Mouse (Mus musculus) retina, embryonic 14.5 days (tissue): ENCODE results near the gene Tomm20l.
"Not testable (repeated sequence)": the region's sequence is repeated elsewhere in the genome, so short reads cannot be mapped to it uniquely, and the experiment has no call there.

ENCODE experiments used
- DNase-seq: peaks from one replicate; pipeline ENCODE4 v3.0.0-alpha.2; 2015; ENCODE audit warnings: low spot score

Gene Tomm20l

DNA sequence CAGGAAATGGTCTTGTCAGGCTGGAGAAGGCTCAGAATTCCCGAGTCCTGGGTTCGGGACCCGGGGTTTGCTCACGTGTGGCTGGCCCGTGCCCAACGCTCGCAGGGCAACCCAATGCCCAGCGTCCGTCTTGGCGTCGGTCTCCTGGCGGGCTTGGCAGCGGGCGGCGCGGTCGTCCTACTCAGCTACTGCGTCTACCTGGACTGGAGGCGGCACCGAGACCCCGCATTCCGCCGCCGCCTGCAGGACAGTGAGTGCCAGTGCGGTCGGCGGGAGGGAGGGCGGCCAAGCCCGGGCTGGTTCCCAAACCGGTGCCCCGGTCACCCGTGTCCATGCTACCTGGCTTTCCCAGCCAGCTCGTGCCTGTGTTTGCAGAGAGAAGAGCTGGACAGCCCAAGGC is at the start of gene Tomm20l:
Tomm20l (plus strand) TSS at position 98 of the 400 bp plus-strand sequence.
- DNase-seq: peak; percentile 37

DNA sequence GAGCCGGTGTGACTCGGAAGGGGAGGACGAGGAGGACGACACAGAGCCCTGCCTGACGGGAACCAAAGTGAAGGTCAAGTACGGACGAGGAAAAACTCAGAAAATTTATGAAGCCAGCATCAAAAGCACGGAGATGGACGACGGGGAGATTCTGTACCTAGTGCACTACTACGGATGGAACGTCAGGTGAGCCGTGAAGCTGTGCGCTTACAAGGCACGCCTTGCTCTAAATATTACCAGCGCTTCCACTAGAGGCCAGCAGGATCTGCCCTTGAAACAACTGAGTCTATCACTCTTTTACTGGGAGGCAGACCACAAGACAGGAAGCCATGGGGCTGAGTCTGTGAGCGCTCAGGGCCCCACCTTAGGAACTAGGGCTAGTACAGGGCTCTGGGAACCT is 41.4 kb upstream of the Tomm20l start:
- DNase-seq: no peak

DNA sequence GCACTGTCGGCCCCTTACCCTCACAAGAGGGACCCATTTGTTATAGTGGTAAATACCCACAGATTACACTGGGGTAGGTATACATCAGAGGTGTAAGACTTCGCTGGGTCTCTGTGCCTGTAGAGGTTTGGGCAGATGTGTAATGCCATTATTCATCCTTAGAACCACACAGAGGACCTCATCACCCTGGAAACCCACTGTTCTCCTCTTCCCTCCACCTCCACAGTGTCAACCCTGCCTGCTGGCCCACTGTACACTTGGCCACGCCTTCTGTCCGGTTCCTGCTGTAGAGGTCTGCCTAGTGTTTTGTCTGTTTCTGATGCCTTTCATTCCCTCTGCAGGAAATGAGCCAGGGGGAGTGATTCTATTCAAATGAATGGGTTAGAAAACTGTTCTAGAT is 39.2 kb upstream of the Tomm20l start:
- no peak for DNase-seq

DNA sequence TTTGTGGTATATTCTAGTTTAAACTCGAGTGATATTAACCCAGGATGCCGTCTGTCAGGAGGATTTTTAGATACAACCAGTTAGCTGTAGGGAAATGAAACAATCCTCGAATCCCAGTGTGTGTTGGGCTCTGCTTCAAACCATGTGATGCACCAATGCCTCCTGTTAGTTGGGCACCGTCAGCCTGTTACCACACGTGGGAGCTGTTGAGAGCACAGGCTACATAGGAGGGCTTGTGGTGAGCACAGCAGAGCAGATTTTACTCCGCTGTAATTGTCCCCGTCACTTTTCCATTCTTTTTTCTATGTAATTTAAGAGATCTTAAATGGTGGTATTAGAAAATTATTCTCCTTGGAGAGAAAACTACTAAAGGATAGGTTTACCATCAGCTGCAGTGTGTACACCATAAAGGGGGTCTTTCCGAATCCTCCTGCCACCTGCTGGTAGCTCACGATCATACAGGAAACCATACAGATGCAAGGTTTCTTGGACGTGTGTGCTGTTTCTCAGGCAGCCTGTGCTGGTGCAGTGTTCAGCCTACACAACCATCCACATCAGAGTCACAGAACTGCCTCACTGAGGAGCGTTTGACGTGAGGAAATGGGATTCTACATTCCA is 38.0 kb upstream of the Tomm20l start:
- peak; percentile 56 for DNase-seq

DNA sequence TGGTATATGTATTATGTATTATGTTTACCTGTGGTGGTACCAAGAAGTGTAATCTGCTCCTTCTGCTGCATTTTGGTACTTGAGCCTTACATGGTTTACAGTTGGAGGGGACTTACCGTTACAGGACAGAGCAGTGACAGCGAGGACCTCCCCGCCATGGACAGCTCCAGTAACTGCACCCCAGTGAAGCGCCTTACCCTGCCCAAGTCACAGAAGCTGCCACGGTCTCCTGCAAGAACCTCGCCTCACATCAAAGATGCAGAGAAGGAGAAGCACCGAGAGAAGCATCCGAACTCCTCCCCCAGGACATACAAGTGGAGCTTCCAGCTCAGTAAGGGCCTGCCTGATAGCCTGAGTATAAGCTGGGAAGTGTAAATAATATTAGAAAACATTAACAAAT is 24.9 kb upstream of the Tomm20l start:
- DNase-seq: no peak

DNA sequence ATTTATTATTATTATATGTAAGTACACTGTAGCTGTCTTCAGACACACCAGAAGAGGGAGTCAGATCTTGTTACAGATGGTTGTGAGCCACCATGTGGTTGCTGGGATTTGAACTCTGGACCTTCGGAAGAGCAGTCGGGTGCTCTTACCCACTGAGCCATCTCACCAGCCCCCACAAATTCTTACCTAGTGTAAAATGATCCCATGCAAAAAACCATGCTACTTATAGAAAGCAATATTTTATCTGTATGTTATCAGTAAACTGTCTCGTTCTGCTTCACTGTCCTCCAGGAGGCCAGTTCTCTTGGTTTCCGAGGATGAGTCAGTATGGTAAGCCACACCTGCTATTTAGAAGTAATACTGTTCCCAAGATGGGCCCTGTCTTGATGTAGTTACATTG is 7.0 kb upstream of the Tomm20l start:
- not testable (repeated sequence) for DNase-seq

DNA sequence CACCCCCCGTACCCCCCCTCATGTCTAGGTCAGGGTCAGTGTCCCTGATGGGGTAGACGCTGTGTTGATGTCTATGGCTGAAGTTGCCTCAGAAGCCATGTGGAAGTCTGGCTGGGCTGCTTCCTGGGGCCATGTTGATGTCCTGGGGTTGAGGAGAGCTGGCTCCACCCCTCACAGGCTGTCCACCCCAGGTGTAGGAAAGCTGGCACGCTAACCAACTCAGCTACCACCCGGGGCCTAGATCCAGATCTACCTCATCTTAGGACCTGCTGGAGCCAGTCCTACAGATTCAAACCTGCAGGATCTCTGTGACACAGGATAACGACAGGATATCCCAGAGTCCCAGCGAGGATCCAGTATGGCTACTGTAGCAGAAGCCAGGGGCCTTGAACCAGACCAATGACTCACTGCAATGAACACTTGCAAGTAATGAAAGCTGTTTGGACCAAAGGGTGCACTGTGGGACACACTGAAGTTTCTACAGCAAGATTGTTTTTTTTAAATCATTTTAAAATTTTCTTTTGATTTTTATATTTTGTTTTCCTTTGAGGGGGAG is 3.9 kb upstream of the Tomm20l start:
- DNase-seq: no peak

DNA sequence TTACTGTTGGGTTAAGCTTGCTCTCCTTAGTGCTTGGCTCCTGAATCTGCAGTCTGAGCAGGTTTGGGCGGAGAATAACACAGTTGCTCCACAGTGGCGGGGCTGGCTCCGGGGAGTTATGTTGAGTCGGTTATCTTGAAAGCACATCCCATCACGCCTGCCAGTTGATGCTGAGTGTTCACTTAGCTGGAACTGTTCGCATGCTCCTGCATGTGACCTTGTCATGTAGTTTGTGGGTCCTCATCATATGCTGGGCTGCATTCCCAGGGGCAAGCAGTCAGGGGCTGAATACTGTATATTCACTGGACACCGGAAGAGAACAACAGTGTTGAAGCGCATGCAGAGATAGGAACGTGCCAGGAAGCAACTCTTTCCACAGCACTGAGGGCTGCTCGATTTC is 1.8 kb downstream of the Tomm20l start:
- DNase-seq: no peak

DNA sequence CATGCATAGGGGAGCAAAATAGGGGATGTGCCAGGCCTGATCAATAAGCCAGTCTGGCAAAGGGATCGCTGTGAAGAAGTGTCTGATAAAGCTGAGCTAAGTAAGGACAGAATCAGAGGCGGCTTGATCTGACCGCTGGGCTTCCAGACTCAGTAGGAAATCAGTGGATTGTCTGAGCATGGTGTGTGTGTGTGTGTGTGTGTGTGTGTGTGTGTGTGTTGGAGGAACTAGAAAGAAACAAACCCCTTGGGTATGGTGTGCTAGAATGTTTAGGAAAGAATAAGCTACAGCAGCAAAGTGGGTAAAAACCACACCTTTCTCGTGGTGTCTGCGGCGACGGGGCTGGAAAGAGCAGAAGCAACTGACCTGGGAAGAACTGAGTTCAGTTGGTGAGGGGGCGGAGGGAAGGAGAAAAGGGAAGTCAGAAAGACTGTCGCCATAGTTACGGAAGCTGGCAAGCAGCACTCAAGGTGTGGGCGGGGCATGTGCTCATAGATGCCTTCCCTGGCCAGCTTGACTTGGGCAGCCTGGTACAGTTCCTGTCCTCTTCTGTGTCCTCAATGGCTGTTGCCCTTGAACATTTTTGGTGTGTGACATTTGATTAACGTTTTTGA is 2.6 kb downstream of the Tomm20l start:
- DNase-seq: peak; percentile 55

DNA sequence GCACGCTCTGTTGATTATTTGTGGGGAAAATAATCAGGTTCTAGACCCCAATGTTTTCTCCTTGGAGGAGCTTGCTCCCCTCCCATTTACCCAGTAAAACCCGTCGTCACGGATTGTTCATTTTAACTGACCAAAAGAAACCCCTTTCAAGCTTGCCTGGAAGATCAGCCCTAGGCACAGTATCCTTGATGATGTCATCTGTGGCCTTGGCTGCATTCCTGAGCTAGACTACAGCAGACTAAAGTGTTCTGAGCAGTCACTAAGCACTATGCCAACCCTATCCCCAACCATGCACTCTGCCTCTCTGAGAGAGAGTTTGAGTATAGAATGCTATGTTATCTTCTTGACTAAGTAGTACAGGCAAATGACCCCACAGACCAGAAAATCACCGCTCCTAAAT is 5.2 kb downstream of the Tomm20l start:
- no peak for DNase-seq

DNA sequence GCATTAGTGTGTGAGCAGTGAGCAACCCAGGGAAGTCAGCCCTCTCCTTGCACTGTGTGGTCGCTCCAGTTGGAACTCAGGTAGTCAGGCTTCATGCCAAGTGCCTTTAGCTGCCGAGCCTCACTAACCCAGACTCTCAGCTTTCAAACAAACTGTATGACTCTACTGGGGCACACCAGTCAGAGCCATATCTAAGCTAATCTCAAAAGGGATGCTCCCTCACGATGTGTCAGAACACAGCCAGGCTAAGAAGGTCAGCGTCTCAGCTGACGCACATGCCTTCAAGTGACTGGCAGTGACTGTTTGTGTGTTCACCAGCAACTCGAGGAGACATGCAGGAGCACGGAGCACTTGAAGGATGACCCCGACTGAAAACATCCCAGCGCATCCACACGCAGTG is 11.5 kb downstream of the Tomm20l start:
- DNase-seq: no peak

DNA sequence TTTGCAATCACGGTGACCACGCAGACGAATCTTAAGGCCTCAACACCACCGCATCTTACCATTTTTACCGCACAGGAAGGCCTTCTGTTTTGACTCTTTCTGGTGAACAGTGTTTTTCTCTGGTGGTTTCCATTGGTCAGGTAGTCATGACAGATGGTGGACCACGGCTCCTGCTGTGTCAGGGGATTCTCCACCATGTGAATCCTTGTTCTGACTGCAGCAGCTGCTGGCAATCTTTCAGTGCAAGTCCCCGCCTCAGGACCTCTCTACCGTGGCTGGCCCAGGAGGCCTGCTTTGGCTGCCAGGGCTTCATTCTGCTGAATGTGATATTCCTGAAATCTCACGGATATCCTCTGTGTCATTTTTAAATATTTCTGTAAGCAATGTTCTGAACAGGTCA is 12.1 kb downstream of the Tomm20l start:
- DNase-seq: no peak

DNA sequence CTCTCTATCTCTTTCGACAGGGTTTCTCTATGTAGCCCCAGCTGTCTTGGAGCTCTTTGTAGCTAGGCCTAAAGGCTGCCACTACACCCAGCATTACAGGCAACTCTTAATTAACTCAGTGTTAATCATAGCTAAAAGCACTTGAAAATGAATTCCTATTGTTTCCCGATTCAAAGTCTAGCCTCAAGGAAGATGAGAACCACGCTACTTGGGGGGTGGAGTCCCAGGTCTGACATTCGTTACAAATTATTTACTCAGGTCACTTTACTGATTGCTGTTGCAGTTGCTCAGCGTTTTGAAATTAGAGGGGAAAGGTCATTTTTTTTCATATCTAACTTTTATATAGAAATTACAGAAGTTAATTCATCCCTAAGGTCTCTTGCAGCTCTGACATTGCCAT is 24.4 kb downstream of the Tomm20l start:
- no peak for DNase-seq

DNA sequence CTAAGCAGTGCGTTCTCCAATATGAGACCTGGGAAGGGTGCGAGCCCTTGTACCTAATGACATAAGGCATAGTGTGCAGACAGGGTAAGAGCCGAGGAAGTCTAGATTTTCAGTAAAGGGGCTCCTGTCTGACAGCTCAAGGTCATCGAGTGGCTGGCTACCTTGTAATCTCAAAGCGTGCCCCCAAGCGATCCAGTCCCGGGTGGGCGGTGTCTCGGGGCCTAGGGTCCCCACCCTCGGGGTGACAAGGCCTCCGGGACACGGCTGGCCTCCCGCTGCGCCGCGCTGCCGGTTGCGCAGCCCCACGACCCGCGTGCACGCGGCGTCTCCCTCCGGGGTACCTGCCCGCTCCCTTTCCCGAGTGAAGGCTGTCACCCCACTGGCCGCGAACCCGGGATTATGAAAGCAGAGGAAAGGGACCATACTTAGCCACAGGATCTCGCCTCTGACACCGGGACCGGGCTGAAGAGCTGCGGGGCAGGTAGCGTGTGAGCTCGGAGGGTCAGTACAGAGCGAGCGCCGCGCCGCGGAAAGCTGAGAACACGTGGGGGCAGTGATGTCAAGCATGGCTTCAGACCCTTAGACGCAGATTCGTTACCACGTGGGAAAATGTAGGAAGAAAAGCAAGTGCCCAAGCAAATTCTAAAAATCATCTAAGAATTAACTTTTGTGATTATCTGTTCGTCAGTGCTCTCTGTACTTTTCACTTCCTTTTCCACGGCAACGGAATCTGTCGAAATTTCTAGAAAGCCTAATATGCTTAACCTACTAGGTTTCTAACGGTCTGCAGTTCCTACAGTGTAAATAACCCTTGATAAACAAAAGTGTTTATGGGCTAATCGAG is 25.1 kb downstream of the Tomm20l start, which contains the start of the genes Timm9 and 2700049A03Rik:
Timm9 (minus strand) TSS at position 555 of the 844 bp plus-strand sequence.
2700049A03Rik (plus strand) TSS at position 719 of the 844 bp plus-strand sequence.
- DNase-seq: peak; percentile 89

DNA sequence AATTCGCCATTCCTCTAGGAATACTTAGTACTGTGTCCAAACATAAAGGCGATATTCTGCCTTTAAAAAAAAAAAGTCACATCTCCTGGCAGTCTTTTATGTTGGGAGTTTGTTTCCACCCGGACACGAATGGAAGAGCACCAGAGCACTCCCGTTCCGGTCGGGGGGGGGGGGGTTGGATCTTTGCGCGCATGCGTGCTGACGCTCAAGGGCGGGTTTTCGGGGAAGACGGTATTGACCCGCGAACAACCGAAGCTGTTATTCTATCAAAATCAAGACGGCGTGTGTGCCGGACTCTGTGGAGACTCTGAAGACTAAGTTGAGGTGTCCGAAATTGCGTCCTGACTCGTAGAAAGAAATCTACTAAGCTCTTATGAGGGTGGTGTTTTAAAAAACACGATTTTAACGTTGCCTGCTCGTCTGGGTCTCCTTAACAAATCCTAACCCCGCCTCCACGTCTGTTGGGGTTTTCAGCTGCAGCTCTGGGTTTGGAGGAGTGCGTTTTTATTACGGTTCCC is 25.8 kb downstream of the Tomm20l start:
- DNase-seq: peak; percentile 95

DNA sequence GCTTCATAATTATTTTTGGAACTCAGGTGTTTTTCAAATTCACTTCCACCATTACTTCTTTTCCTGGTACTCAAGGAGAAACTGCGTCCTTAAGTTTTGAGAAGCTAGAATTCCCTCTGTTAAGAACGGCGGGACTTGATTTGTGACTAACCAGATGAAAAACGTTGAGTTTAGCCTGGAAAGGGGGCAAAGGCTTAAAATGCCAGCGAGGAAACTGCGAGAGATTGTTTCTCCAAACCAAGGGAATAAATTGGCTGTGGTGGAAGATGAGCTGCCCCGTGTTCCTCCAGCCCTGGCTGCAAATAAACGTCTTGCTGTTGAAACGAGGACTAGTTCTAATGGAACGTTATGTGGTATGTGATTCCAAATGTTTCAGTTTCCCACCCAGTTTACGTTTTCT is 26.5 kb downstream of the Tomm20l start:
- DNase-seq: no peak

DNA sequence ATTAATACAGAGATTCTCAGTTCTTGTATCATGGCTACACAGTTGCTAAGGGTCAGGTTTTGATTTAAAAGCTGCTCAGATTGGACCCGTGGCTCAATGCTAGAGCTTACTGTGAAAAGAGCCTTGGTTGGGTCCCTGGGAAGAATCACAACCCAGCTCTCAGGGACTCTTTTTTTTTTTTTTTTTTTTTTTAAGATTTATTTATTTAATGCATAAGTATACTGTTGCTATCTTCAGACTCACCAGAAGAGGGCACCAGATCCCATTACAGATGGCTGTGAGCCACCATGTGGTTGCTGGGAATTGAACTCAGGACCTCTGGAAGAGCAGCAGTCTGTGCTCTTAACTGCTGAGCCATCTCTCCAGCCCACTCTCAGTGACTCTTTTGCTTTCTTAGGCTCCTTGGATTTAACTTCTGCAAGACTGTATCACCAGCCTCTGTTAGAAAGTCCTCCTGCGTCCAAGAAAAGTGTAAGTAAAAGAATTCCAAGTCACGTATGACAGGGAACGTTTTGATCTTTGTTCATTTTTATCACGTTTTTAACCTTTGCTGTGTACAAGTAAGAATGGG is 28.1 kb downstream of the Tomm20l start:
- no peak for DNase-seq

DNA sequence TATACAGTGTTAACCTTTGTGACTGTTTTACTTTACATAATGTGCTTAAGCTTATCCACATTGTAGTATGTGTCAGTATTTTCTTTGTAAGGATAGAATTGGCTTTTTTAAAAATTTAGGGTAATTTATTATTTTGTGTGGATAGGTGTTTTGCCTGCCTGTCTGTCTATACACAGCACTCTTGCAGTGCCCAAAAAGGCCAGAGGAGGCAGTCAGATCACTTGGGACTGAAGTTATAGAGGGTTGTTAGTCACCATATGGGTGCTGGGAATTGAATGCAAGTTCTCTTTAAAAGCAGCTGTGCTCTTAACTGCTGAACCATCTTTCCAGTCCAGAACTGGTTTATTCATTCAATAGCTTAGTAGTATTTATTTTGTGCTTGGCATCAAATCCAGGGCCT is 30.0 kb downstream of the Tomm20l start:
- DNase-seq: no peak

DNA sequence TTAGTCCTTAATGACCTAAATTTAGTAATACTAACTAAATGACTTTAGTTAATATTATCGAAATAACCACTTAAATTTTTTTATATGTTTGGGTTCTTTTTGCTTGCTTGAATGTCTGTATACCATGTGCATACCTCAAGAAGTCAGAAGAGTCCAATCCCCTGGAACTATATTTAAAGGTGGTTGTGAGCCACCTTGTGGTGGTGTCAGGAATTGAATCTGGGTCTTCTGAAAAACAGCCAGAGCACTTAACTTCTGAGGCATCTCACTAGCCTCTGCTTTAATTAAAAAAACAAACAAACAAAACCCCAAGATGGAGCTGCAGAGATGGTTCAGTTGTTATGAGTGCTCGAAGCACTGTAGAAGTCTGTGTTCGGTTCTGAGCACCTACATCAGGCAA is 36.4 kb downstream of the Tomm20l start:
- DNase-seq: peak; percentile 75

DNA sequence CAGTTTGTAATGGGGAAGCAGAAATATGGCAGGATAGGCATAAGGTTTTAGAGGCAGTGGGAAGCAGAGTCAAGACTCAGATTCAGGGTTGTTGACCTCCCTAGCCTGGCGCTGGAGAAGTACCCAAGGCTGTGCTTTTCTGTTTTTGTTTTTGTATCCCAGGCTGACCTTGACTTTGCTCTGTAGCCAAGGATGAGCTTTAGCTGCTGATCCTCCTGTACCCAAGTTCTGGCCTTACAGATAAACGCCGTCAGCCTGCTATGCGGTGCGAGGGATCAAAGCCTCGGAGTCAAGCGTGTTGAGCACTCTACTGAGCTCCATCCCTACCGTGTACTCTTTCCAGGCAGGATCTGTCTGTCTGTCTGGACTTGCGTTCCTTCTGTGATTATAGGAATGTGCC is 37.6 kb downstream of the Tomm20l start:
- DNase-seq: no peak

DNA sequence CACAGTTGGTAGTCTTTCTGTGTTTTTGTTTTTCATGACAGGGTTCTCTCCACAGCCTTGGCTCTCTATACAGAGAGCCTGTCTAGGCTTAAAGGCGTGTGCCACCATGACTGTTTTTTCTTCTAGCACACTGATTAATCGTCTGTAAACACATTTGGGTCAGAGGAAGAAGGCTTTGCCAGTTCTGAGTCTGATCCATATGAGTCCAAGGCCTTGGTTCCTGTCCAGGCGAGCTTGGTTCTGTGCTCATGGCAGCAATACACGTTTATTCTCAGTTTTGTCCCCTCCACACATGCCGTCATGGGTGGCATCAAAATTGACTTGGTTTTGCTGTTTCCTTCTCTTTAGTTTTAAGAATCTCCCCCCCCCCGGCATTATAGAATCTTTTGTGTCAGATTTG is 38.2 kb downstream of the Tomm20l start:
- no peak for DNase-seq

DNA sequence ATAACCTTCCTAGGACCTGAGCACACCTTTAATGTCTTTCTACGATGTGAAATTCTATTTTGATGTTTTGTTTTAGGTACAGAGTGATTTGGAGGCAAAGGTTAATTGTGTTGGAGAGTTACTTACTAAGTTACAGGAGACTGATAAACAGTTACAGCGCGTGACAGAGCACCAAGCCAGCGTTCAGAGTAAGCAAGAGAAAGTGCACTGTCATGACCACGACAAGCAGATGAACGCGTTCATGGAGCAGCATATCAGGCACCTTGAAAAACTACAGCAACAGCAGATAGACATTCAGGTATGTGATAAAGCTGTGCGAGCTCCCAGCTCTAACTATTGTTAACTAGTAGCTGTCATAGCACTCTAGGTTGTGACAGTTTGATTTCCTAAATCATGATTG is 38.9 kb downstream of the Tomm20l start:
- no peak for DNase-seq
